Mouse (Mus musculus) c-Kit-negative CD71-positive TER-119-positive erythroid progenitor cells, embryonic 14.5 days (primary cell): ENCODE results near the gene Phlpp1.
"Not testable (repeated sequence)": the region's sequence is repeated elsewhere in the genome, so short reads cannot be mapped to it uniquely, and the experiment has no call there.

Source experiments
- DNase-seq: peaks from one replicate; pipeline ENCODE4 v3.0.0-alpha.2; 2013; ENCODE audit warnings: low read depth, low spot score

The Phlpp1 gene

DNA sequence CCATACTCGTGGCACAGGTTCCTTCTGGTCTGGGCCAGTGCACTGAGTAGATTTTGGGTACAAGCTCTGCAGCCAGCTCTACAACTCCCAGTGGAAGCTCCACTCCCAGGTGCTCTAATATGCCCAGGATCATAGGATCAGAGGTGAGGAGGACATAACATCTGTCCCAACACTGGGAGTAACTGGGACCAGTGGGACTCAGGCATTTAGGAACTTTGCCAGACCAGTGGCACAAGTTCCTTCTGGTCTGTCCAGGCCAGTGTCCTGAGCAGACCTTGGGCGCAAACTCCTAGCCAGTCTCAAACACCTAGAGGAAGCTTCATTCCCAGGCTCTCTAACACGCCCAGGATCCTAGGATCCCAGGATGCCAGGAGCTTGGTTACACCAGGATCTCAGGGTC lies 72.7 kb downstream of the Phlpp1 start:
- no peak for DNase-seq

DNA sequence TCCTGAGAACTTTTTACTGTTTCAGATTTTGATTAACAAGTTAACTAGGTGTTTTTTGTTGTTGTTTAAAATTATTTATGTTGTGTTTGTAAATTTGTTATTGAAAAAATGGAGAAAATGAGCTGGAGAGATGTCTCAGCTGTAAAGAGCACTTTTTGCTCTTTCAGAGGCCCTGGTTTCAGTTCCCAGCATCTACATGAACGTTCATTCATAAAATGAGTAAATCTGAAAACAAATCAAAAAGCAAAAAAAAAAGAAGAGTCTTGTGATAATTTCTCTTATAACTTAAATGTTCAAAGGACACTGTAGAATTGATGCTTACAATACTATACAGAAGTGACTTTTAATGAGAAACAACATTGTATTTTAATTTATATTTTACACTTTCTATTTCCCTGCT lies 82.5 kb downstream of the Phlpp1 start:
- DNase-seq, result no peak

DNA sequence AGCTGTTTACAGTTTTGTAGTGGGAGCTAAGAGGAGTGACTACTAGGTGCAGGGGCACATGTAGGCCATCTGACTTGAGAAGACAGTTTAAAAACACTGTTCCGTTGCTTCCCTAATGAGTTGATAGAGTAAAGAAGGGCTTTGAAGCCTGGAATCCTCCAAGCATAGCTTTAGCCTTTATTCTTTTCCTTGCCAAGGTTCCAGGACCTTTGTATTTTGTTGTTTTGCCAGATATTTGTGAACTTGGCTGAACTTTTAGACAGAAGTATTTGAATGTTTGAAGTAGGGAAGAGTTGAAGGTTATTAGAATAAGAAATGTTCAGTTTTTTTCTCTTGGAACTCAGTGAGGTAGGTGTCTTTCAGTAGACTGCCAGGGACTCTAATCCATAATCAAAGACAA lies 85.6 kb downstream of the Phlpp1 start:
- no peak for DNase-seq

DNA sequence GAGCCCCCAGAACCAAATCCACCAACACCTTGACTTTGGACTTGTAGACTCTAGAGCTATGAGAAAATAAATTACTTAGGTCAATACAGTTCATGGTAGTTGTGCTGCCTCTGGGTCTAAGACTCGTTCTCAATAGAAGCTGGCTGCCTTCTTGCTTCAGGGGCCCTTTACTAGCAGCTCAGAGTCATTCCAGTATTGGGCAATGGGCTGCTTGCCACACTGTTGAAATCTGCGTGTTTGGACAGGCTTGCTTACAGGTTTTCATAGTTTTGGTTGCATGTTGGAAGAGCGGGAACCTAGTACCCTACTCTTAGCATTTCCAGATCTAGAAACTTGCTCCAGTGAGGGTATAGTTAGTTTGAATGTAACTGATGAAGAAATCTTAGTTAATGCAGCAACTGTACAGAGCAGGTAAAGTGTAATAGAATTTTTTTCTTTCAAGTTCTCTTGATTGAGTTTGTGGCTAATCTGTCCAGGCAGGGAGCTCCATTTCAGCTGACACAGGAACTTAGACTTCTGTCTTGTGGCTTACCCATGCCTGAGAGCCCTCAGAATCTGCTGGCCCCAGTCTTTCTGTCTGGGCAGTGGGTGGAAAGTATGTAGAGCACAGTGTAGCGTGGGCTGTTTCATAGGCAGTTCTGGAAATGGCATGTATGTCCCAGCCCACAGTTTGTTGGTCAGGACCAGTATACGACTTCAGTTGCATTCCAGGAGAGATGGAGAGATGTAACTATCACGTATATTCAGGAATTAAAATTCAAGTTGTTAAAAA lies 96.7 kb downstream of the Phlpp1 start:
- no peak for DNase-seq

DNA sequence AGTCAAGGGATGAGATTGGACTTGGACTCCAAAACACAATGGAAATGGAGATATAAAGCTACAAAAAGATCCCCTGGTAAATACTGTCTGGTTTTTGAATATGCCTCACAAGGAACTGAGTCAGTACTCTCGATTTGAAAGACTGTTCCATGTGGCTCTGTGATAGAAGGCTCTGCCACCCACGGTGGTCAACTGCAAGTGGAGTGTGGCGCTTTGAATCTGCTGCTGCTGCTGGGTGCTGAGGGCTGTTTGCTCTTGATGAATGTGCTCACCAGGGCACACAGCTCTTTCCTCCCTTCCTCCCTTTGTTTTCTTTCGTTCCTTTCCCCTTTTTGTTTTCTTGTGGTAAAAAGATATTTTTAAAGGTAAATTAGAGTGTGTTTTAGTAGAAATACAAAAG lies 97.8 kb downstream of the Phlpp1 start:
- DNase-seq, result no peak

DNA sequence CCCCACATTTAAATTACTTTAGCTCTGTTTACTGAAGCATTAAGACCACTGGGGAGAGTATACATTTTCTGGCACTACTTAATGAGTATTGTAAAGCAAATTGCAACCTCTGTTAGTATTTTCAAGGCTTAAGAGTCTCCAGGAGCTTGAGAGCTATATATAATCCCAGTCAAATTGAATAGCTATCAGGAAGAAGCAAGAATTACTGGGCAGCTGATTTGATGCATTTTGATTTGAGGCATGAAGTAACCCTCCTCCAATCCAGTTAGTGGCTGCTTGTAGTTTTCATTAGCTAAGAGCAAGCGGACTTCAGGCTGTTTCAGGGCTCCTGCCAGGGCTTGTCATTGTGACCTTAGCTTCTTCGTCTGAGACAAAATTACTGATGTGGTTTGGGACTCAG lies 101.4 kb downstream of the Phlpp1 start:
- no peak for DNase-seq

DNA sequence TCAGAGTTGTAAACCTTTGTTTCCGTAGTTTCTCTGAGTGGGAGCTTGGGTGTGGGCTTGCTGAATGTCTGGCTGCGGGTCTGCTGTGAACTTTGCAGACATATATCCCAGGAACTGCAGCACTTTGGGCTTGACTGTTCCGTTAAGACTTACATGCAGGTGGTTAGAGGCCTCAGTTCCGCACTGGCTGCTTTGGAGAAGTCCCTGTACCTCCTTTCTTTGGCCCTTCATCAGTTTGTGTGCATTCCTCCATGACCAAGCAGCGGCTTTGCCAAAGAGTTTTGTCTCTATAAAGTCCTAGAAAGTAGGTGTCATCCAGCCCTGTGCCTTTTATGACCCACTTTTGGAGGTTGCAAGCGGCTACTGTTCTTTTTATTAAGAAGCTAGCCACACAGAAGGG lies 102.2 kb downstream of the Phlpp1 start:
- DNase-seq, result no peak

DNA sequence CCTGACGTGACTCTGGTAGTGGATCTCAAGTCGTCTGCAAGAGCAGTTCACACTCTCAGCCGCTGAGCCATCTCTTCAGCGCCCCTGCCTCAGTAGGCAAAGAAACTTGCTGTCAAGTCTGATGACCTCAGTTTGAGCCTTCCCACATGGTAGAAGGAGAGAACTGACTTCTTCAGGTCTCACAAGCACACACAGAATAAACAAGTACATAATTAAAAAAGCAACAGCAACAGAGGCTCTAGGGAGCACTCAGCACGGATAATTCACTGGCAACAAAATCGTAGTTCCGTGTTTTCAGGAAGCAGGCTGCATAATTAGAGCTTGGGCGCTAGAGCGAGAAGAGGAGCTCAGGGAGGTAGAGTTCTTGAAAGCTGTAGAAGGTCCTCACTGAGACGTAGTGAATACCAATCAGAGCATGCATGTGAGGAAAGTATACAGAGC lies 103.0 kb downstream of the Phlpp1 start:
- DNase-seq, result no peak

DNA sequence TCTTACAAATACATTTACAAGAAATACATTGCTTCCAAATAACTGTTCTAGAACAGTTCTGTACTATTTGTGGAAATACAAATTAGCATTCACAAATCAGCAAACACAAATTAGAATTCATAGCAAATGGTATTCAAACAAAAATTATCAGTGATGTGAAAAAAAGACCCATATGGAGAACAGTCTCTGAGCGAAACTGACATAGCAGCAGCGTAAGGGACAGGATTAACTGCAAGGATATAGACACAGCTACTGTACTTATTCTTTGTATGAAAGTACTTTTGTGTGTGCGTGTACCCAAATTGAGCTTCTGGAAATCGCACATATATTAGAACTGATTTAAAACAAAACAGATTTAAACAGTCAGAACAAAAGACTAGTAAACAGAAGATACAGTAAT lies 103.6 kb downstream of the Phlpp1 start:
- DNase-seq, result no peak

DNA sequence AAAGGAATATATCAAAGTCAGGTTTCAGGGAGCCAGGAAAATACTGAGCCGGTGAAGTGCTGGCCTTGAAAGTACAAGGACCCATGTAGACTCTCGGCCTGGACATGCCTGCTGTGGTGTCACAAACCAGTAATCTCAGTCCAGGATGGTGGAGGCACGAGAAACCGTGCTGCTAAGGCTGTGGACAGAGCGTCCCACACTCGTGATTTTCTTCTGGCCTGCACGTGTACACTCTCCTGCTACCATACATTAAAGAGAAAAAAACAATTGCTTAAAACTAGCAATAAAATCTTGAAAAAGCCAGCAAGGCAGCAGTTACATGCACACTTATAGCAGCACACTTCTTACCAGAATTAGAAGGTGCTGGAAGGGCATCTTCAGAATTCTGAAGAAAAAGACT lies 104.2 kb downstream of the Phlpp1 start:
- DNase-seq, result no peak

DNA sequence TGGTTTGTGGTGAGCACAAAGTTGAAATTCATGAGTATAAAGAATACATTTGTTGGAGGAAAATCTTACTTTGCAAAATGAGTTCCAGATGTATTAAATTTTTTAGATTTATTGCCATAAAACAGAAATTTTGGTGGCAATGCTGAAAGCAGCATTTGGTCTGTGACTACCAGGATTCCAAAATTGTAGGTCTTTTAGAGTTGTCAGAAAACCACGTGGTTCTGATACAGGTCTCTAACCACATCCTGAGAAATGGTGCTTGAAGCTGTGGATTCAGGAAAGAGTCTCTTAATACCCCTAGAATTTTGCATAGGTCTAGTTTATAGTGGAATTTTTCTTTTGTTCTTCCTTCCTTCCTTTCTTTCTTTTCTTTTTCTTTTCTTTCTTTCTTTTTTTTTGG lies 105.3 kb downstream of the Phlpp1 start:
- DNase-seq, result no peak

DNA sequence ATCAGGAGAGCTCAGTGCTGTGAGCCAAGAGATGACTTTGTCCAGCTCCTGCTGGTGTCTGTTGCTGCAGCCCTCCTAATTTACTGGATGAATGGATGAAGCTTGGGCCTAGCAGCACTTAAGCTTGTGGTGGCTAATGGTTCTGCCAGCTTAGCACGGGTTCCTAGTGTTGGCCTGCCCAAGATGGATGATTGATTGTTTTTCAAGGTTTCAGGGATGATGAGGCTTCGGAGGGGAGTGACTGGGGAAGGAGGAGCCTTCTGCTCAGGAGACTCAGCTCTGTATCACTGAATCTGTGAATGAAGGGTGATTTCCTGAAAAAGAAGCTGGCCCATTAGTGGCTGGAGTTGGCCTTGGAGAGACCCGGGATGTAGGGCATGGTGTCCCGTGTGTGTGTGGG lies 105.7 kb downstream of the Phlpp1 start:
- DNase-seq, result no peak

DNA sequence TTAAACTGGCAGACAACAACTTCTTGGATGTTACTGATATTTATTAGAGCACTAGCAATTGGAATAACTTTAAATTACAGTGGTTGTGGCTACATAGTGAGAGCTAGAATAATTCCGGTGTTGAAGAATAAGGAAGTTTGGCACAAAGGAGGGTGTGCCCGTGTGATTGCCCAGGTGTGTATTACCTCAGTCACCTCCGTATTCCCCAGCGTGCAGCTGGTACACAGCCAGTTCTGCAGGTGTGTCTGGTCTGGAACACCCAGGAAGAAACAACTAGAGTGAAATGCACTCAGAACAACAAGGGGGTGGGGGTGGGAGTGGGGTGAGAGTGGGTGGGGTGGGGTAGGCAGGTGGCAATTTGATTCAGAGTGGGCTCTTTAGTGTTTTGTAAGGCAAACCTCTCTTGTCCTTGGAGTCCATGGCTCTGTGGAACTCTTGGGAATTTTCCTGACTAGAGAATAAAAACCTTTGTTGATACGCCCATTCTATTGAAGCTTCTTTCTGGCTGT lies 107.1 kb downstream of the Phlpp1 start:
- DNase-seq, result no peak

DNA sequence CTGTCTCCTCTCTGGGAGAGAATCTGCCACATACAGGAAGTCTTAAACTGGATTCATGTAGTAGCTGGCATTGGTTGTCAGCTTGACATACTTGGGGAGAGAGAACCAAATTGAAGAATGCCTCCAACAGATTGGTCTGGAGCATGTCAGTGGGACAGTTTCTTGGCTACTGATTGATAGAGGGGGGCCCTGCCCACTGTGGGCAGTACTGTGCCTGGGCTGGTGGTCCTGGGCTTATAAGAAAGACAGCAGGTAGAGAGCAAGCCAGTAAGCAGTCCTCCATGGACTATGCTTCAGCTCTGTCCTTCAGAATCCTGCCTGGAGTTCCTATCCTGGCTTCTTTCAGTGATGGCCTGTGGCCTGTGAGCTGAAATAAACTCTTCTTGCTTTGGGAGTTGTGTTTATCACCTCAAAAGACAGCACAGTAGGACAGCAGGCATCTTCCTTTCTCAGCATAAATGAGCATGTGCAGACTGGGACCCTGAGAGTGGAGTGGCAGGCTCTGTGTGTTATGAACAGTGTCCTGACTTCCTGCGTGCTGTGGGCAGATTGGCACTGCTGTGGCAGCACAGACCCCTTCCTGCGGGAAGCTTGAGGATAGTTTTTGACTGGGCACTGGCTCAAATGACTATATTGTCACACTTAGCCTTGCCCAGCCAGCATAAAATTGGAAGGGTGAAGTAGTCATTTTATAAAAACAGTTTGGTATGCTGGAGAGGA lies 108.0 kb downstream of the Phlpp1 start:
- DNase-seq, result no peak

DNA sequence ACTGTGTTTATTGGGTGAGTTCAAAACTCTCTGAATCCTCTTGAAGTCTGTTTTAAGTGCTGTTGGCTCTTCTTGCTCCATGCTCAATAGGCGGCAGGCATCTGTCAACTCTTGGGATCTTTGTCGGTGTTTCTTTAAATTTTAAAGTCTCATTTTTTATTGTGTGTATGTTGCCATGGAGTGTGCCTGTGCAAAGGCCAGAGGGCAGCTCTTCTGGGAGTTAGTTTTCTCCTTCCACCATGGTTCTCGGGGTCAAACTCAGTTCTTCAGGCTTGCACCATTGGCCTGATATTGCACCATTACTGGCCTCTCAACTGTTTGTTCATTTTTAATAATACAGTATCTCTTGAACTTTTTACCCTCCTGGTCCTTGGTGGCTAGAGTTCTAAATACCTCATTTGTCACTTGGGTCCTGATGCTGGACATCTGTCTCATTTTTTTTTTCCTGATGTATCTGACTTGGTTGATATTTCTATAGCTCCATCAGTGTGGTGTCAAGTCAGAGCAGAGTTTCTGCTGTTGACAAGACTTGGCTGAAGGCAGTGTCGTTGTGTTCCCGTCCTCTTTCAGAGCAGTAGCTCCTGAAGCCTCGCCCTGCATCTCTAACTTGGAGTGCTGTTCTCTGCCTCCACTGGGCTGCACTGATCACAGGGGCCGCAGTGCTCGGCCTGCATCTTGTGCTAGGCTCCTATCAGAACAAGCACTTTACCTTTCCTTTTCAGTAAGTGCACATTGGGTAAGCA lies 108.8 kb downstream of the Phlpp1 start:
- DNase-seq, result no peak

DNA sequence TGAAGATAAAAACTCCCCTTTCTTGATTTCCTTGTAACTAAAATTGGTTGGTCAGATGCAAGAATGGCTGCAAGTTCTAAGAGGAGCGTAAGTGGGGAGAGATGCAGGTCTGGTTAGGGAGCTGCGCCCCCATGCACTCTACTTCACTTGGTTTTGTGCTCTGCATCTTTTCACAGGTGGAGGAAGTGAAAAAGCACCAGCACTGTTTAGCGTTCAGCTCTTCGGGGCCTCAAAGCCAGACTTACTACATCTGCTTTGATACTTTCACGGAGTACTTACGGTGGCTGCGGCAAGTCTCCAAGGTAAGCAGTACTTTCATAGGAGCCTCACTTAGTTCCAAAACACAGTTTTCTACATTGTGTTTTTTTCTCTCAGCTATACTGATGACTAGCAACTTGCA lies 115.3 kb downstream of the Phlpp1 start:
- no peak for DNase-seq

DNA sequence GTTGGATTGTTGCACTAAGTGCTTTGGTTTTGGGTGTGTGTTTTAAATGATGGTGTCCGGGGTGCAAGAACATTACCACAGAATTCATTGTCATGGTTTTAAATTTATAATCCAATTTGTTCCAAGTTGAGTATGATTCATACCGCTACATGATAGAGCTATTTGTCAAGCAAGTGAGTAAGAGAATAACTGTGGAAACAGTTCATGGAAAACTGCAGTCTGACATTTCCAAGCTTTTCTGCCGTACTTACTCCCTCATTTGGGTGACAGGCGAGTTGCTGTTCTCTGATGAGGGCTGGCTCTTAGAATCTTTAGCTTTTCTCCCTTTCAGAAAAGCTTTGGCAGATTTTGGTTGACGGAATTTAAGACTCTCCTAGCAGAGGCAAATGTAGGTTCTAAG lies 117.5 kb downstream of the Phlpp1 start:
- DNase-seq, result no peak

DNA sequence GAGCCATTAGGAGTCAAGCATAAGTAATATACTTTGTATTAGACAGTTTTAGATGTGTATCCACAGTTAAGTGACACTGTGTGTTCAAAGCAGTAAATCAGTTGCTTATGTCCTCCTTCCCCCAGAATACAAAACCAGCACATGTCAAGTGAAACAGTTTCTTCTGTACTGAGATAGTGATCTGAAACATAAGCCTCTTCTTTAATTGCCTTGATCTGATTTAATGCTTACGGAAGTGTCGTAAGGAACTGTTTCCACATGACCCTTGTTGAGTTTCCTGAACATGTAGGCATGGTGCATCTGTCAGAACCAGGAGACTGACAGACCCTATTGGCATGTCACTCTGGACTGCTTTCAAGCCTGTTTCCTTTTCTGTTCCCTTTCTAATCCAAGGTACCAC lies 118.0 kb downstream of the Phlpp1 start:
- DNase-seq, result no peak

DNA sequence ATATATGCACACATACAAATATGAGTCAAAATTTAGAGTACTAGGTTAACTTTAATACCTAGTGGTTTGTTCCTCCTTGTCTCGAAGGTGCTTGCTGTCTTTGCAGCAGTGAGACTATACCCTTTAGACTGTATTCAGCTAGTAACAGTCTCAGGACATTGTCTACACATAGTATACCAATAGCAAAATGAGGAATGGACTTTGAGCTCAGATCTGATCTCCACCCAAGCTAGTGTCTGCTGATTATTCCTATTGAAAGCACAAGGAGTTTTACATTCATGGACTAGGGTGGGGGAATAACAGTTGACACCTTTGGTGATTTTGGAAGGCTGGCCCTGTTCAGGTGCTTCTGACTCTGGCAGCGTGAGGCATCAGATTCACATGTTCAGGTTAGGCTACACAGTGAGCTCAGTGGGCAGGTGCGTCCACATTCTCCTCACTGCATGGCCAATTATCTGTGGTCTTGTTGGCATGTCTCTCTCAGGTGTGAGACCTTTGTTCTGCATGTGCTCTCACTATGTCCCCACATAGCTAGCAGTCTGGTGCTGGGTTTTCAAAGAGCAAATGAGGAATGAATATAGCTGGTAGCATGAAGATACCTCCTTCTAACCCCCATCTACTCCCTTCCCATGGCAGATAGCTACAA lies 138.0 kb downstream of the Phlpp1 start:
- no peak for DNase-seq

DNA sequence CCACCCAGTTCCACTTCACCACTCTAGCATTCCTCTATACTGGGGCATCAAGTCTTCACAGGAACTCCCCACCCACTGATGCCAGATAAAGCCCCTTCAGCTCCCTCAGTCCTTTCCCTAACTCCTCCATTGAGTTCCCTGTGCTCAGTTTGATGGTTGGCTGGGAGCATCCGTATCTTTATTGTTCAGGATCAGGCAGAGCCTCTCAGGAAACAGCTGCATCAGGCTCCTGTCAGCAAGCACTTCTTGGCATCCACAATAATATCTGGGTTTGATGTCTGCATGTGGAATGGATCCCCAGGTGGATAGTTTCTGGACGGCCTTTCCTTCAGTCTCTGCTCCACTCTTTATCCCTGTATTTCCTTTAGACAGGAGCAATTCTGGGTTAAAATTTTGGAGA lies 138.7 kb downstream of the Phlpp1 start:
- no peak for DNase-seq

DNA sequence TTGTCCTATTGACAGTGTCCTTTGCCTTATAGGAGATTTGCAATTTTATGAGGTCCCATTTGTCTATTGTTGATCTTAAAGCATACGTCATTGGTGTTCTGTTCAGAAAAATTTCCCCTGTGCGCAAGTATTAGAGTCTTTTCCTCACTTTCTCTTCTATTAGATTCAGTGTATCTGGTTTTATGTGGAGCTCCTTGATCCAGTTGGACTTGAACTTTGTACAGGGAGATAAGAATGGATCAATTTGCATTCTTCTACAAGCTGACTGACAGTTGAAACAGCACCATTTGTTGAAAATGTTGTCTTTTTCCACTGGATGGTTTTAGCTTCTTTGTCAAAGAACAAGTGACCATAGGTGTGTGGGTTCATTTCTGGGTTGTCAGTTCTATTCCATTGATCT lies 140.3 kb downstream of the Phlpp1 start:
- DNase-seq, result not testable (repeated sequence)

DNA sequence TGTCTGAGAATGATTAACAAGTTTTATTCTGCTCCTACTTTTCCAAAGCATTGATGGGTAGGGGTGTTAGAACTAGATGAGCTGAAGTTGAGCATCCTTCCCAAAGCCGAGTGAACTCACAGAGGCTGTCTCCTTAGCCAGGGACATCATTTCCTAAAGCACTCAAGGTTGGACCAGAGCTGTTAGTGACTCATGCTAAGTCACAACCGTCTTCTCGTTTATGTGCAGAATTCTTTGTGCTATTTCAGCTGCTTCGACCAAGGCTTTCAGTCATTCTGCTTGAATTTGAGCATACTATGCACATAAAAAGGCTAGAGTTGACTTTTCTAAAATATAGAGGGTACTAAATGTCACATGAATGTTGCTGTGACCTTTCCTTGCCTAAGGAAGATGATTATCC lies 142.9 kb downstream of the Phlpp1 start:
- no peak for DNase-seq
